Mouse (Mus musculus): ENCODE measurements around the gene Tns2.

- no peak for TF ChIP-seq POLR2A (IDR thresholded peaks at IDR 0.05; ENCODE audit: borderline replicate concordance, low read depth, low read length)
- TF ChIP-seq CTCF (IDR thresholded peaks at IDR 0.05; ENCODE audit: low read depth, low read length): no peak
These were observed 33.1 kb downstream of the Tns2 start for GRCm38 (mm10) chr15:102133314-102133713.

Measured in bone marrow macrophage, adult 2 months (primary cell).